Mouse (Mus musculus) heart, adult 2 months (tissue): Measurements from ENCODE around the gene Galnt2. TPM values are rescaled to one million over a fixed set of nuclear protein-coding genes. Genes with fewer than 3 reads are reported as not detected.
A peak's percentile ranks its signal among the peaks of the same experiment; 100 is the strongest.

Experiments
- DNase-seq, 2 experiments: peaks; one replicate each; pipeline ENCODE4 v3.0.0; 2021
- H3K27ac ChIP-seq: fragments of 200-600 bp; 2 replicates; pipeline ENCODE4 v1.8.1; 2022
- H3K27me3 ChIP-seq: fragments of 200-500 bp; 2 replicates; pipeline ENCODE4 v1.6.1; 2012; ENCODE audit warnings: mild to moderate bottlenecking, low read length, inconsistent platforms, mixed read lengths; ENCODE audit not compliant: control insufficient read depth, insufficient read depth
- H3K36me3 ChIP-seq: fragments of 200-500 bp; 2 replicates; pipeline ENCODE4 v1.6.1; 2012; ENCODE audit warnings: low read length, inconsistent platforms; ENCODE audit not compliant: control insufficient read depth, insufficient read depth
- H3K4me1 ChIP-seq: fragments of 200-500 bp; 2 replicates; pipeline ENCODE4 v1.6.1; 2011; ENCODE audit warnings: low read length; ENCODE audit not compliant: control insufficient read depth, insufficient read depth
- H3K4me3 ChIP-seq: fragments of 200-600 bp; 2 replicates; pipeline ENCODE4 v1.8.1; 2022
- H3K79me2 ChIP-seq: fragments of 200-500 bp; replicated peaks from 2 replicates; pipeline ENCODE4 v1.6.1; 2012; ENCODE audit warnings: mild to moderate bottlenecking, inconsistent platforms, low read length, moderate library complexity, mixed read lengths; ENCODE audit not compliant: control insufficient read depth, insufficient read depth
- H3K9ac ChIP-seq: fragments of 200-500 bp; 2 replicates; pipeline ENCODE4 v1.6.1; 2012; ENCODE audit warnings: low read depth, mild to moderate bottlenecking, control low read depth, inconsistent platforms, low read length, mixed read lengths
- CTCF ChIP-seq: fragments of 200-600 bp; IDR thresholded peaks from 2 replicates; pipeline ENCODE4 v1.8.1; 2022; ENCODE audit warnings: antibody characterized with exemption, mild to moderate bottlenecking, moderate library complexity
- EP300 ChIP-seq: fragments of 200-500 bp; IDR thresholded peaks from 2 replicates; pipeline ENCODE4 v1.6.1; 2011; ENCODE audit warnings: low read depth, low read length, control low read depth; ENCODE audit not compliant: insufficient read depth
- POLR2A ChIP-seq: fragments of 200-500 bp; IDR thresholded peaks from 2 replicates; pipeline ENCODE4 v1.6.1; 2011; ENCODE audit warnings: mild to moderate bottlenecking, low read depth, low read length, control low read depth; ENCODE audit not compliant: insufficient read depth
- WGBS: fragments of 180-500 bp; shearing (Covaris S2); methylation state at CpG from one replicate; pipeline ENCODE4 v1.1.7; 2018; 5-methylcytosine and 5-hydroxymethylcytosine counted together
- intact Hi-C: fragments of 180-260 bp; cut with DNase I; formaldehyde crosslinking; loops from one replicate; pipeline ENCODE4 v1.15.1; 2025
- polyA plus RNA-seq: library from polyadenylated mRNA; depleted of rRNA; stranded (reverse); fragments of >200 nt; gene quantifications from 2 replicates; pipeline ENCODE4 v1.2.3, GENCODE M21; 2012
- total RNA-seq, 2 experiments: library from RNA; stranded (reverse); gene quantifications; 2 replicates each; pipeline ENCODE4 v1.2.3; 2021

Galnt2 gene
- total and polyA plus RNA-seq, 3 experiments: 3.7 to 42.9 (median 35.2) TPM

DNA sequence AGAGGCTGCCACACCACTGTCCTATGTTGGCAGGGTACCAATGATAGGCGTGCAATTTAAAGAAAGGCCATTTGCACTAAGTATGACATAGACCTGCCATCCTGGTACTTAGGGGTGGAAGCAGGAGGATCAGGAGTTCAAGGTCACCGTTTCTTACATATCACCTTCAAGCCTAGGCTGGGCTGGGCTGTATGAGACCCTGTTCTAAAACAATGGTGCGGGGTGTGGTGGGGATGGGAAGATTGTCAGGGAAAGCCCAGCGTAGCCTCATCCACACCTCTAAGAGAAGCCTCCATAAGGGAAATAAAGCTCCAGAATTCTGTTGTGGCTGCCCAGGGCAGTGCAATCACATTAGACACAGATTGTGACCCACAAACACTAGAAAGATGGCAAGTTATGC, 4.3 kb downstream of the Galnt2 start:
- intact Hi-C loops: no loop called here
- no peak overlapping the region for H3K27ac ChIP-seq
- H3K9ac ChIP-seq: no peak overlapping the region
- H3K4me3 ChIP-seq: no peak overlapping the region
- no peaks in the 10 kb centered on the region for H3K27me3 ChIP-seq
- H3K79me2 ChIP-seq: peaks cover 3% of the 10 kb centered on the region
- no peak for DNase-seq
- peaks cover 8% of the 10 kb centered on the region for H3K4me1 ChIP-seq
- no peaks in the 10 kb centered on the region for H3K36me3 ChIP-seq
- TF ChIP-seq POLR2A (no peak), EP300 (no peak), CTCF (no peak)
- 77% methylated on average over 4 of the region's 4 CpGs for WGBS

- Histone ChIP-seq H3K4me1 (peaks cover 10% of the 10 kb centered on the region), H3K36me3 (no peaks in the 10 kb centered on the region), H3K9ac (no peak overlapping the region), H3K4me3 (no peak overlapping the region), H3K27ac (no peak overlapping the region), H3K79me2 (peaks cover 5% of the 10 kb centered on the region), H3K27me3 (no peaks in the 10 kb centered on the region)
- TF ChIP-seq EP300 (no peak), POLR2A (no peak), CTCF (no peak)
- DNase-seq: no peak
- WGBS: 70% methylated on average over 6 of the region's 6 CpGs
- intact Hi-C loops: no loop called here
Measured at GRCm38 (mm10) chr8:124239350-124239749, 8.2 kb downstream of the Galnt2 start.

- H3K4me3 ChIP-seq: no peak overlapping the region
- TF ChIP-seq CTCF: no peak
- TF ChIP-seq EP300: no peak
- TF ChIP-seq POLR2A: no peak
- peaks cover 10% of the 10 kb centered on the region for H3K4me1 ChIP-seq
- WGBS: 45% methylated on average over 8 of the region's 8 CpGs
- peak in 1 of 2 experiments; percentile 15 for DNase-seq
- H3K9ac ChIP-seq: no peak overlapping the region
- no peaks in the 10 kb centered on the region for H3K36me3 ChIP-seq
- H3K27ac ChIP-seq: no peak overlapping the region
- peaks cover 5% of the 10 kb centered on the region for H3K79me2 ChIP-seq
- intact Hi-C loops: no loop called here
- H3K27me3 ChIP-seq: no peaks in the 10 kb centered on the region
Measured at GRCm38 (mm10) chr8:124240932-124241331, 9.7 kb downstream of the Galnt2 start.

DNA sequence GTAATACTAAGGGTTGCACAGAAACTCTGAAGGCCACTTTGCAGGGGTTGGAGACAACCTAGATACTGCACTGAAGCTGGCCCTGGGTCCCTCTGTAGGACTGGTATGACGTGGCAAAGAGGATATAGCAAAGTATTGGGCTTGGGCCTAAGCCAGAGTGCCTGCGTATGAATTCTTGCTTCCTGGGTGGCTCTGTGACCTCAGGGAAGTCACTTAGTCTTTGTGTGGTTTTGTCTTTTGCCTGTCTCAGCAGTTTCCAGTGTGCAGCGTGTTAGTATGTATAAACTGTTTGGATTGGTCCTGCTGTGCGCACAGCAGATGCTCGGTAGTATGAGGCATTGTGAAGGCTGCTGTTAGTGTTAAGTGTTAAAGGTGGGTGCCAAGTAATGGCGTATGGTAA, 11.0 kb downstream of the Galnt2 start:
- peak in 1 of 2 experiments; percentile 64 for DNase-seq
- WGBS: 84% methylated on average over 6 of the region's 6 CpGs
- Histone ChIP-seq H3K36me3 (no peaks in the 10 kb centered on the region), H3K79me2 (peaks cover 3% of the 10 kb centered on the region), H3K4me1 (peaks cover 12% of the 10 kb centered on the region), H3K27me3 (no peaks in the 10 kb centered on the region), H3K9ac (no peak overlapping the region), H3K4me3 (no peak overlapping the region), H3K27ac (no peak overlapping the region)
- TF ChIP-seq POLR2A (no peak), CTCF (no peak), EP300 (no peak)
- intact Hi-C loops: no loop called here

DNA sequence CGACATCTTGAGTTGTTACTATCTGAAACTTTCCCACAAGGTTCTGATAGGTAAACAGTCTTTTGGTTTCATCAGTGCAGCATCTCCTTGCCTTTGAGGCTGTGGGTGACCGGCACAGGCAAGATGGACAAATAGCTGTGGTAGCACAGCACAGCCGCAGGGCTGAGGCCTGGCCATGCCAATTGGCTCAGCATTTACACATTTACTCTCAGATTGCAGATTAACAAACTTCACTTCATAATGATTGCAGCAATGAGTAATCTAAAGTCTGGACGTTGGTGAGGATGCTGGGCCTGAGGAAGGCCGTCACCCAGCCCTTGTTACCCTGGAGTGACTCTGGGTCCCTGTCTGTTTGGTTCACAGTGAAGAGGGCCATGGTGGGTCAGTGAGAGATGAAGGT, 11.7 kb downstream of the Galnt2 start:
- peaks cover 2% of the 10 kb centered on the region for H3K79me2 ChIP-seq
- H3K36me3 ChIP-seq: no peaks in the 10 kb centered on the region
- H3K27ac ChIP-seq: no peak overlapping the region
- no peak overlapping the region for H3K9ac ChIP-seq
- intact Hi-C loops: no loop called here
- DNase-seq: no peak
- peaks cover 12% of the 10 kb centered on the region for H3K4me1 ChIP-seq
- H3K27me3 ChIP-seq: no peaks in the 10 kb centered on the region
- TF ChIP-seq CTCF (no peak), POLR2A (no peak), EP300 (no peak)
- H3K4me3 ChIP-seq: no peak overlapping the region
- WGBS: 94% methylated on average over 5 of the region's 5 CpGs

- Histone ChIP-seq H3K4me1 (peaks cover 5% of the 10 kb centered on the region), H3K27me3 (no peaks in the 10 kb centered on the region), H3K36me3 (no peaks in the 10 kb centered on the region), H3K27ac (no peak overlapping the region), H3K79me2 (peaks cover 2% of the 10 kb centered on the region; the same call in 1 of the 2 replicates), H3K9ac (no peak overlapping the region), H3K4me3 (no peak overlapping the region)
- no peak for TF ChIP-seq CTCF
- TF ChIP-seq POLR2A: no peak
- no peak for TF ChIP-seq EP300
- WGBS: 81% methylated on average over 6 of the region's 6 CpGs
- intact Hi-C loops: no loop called here
- no peak for DNase-seq
Measured at GRCm38 (mm10) chr8:124247581-124247980, 16.4 kb downstream of the Galnt2 start.
